Mouse (Mus musculus) liver, adult (tissue): ENCODE measurements around the gene Hnrnpu.

Source experiments
- GATA4 ChIP-seq: IDR thresholded peaks from 2 replicates; pipeline ENCODE4 v1.6.1; 2014; ENCODE audit warnings: mild to moderate bottlenecking, low read length; ENCODE audit not compliant: insufficient replicate concordance

The Hnrnpu gene

GRCm38 (mm10) chr1:178287601-178288176 is 49.9 kb downstream of the Hnrnpu start:
- TF ChIP-seq GATA4 = no peak

GRCm38 (mm10) chr1:178283946-178284720 is 53.5 kb downstream of the Hnrnpu start:
- TF ChIP-seq GATA4 = no peak

GRCm38 (mm10) chr1:178276054-178276911 is 61.3 kb downstream of the Hnrnpu start:
- TF ChIP-seq GATA4 = no peak

GRCm38 (mm10) chr1:178275738-178276053 is 61.9 kb downstream of the Hnrnpu start:
- TF ChIP-seq GATA4 = no peak

- TF ChIP-seq GATA4 = no peak
These were observed 62.3 kb downstream of the Hnrnpu start for GRCm38 (mm10) chr1:178275174-178275730.
